Mouse (Mus musculus): ENCODE measurements at regions not wholly inside any gene's neighbourhood (a gene's known extent, or its start where the extent isn't known, plus 50 kb on each side); places are given as distances from the start of the nearest gene placed in this dataset.

DNA sequence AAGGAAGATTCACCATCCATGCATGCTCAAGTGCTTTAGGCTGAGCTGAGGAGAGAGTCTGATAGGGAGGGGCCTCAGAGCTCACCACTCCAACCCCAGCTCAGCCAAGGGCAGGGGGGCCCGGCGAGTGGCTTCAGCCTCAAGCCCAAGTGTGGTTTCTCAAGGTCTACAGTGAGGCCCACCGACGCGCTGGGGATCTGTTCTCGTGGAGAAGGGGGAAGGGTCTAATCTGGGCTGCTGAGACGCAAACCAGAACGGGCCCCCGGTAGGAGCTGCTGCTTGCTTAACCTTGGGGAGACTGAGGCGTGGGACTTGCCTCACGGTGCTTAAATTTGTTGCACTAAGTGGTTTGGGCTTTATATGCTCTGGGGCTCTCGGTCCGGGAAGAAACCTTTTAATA is 70.9 kb downstream of the Asb1 start:
- DNase-seq (ENCODE audit: extremely low spot score in 1 of 2, low spot score in 2 of 2), result no peak
- intact Hi-C loops (cut with DNase I), result no loop called here

DNA sequence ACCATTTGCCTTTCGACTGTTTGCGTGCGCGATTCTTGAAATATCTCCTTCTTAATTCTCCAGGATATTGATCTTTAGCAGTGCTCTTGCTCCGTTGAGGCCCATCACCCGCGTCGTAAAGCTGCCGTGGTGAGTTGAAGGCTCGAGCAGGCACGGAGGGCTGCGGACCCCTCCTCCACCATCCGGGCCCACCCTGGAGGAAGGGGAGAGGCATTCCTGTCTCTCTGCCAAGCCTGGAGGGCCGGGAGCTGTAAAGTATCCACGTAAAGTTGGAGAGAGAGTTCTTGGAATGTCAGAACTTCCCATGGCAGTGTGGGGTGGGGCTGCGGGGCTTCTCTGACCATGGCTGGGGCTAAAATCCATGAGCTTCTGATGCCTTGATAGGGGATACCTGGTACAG is 71.3 kb downstream of the Asb1 start:
- intact Hi-C loops (cut with DNase I), result no loop called here
- DNase-seq (ENCODE audit: extremely low spot score in 1 of 2, low spot score in 2 of 2), result no peak

DNA sequence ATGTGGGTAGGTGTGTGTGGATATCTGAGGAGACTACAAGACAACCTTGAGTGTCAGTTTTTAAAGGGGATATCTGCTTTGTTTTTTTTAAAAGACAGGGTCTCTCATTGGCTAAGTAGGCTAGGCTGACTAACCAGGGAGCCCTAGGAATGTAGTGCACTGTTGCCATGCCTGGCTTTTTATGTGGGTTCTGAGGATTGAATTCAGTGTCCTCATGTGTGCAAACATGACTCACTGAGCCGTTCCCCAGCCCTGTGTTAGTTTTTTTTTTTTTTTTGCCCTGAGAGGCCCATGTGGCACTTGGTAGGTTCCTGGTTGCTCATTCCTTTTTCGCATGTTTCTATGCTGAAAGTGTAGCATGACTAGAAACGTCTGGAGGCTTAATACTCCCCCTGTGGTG is 72.6 kb downstream of the Asb1 start:
- intact Hi-C loops (cut with DNase I), result no loop called here
- no peak for DNase-seq (ENCODE audit: extremely low spot score in 1 of 2, low spot score in 2 of 2)

DNA sequence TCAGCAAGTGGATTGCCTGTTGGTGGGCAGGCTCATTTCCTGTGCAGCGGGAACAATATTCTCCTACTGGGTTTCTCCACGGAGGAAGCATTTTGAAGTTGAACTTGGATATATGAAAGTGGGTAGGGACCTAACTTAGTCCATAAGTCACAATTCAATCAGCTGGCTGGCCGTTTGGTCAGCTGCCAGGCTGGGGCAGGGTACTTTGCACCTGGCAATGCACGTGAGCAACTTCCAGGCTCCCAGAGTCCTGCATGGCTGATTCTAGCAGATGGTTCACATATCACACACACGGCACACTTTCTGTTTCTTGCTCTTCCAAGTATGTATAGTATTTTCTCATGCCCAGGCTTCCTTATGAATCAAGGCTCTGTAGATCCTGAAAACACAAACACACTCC is 75.1 kb downstream of the Asb1 start:
- intact Hi-C loops (cut with DNase I), result no loop called here
- peak in 1 of 2 experiments; percentile 57 for DNase-seq (ENCODE audit: extremely low spot score in 1 of 2, low spot score in 2 of 2)

DNA sequence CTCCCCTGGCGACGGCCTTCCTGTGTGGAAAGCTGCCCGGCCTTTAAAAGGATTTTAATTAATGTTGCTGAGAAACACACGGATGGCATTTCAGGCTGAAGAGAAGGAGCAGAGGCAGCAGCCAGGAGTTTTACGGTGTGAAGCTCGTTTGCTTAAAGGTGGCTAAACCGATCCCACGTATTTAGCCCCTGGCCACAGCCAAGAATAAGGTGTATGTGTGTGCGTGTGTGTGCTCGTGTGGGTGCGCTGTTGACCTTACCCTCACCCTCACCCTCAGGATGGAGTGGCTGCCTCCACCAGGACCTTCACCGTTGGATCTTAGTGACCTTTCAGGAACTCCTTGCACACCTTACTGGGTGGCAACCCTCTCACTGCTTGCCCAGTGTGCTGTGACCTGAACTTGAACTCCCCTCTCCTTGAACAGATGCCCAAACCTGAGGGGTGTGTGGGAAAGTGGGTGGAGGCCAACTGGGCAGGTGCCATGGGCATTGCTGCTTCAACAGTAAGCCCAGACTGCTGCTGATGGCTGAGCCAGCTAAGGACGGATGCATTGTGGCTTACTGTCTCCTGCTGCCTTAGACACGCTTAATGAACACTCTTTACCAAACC is 78.3 kb downstream of the Asb1 start:
- intact Hi-C loops (cut with DNase I), result no loop called here
- DNase-seq (ENCODE audit: extremely low spot score in 1 of 2, low spot score in 2 of 2), result no peak

DNA sequence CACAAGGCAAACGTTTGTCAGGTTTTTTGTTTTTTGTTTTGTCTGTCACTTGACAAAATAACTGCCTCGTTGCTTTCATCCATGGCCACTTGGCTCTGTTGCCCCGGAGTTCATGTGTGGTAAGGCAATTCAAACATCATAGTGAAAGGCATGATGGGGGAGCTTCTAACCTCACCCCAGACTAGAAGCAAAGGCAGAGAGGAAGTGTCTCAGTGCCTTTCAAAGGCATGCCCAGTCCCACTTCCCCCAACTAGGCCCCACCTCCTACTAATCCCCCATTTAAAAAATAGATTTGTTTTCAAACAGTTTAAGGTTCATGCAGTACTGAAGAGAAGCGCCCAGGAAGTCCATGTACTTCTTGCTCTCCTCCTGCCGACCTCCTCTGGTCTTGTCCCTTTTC is 80.8 kb downstream of the Asb1 start:
- DNase-seq (ENCODE audit: extremely low spot score in 1 of 2, low spot score in 2 of 2), result no peak
- intact Hi-C loops (cut with DNase I), result no loop called here

DNA sequence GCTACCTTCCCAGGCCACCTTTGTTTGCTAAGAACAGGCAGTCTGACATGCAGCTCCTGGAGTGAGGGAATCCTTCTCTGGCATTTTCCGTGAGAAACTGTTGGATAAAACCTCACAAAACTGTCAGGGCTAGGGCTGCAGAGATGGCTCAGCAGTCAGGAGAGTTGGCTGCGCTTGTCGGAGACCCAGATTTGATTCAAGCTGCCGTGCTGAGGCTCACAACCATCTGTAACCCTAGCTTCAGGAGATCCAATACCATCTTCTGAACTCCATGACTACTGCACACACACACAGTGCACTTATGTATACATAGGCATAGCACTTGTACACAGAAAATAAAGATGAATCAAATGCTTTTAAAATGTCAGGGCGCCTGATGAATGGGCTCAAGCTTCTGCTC is 82.5 kb downstream of the Asb1 start:
- no peak for DNase-seq (ENCODE audit: extremely low spot score in 1 of 2, low spot score in 2 of 2)
- intact Hi-C loops (cut with DNase I), result no loop called here

DNA sequence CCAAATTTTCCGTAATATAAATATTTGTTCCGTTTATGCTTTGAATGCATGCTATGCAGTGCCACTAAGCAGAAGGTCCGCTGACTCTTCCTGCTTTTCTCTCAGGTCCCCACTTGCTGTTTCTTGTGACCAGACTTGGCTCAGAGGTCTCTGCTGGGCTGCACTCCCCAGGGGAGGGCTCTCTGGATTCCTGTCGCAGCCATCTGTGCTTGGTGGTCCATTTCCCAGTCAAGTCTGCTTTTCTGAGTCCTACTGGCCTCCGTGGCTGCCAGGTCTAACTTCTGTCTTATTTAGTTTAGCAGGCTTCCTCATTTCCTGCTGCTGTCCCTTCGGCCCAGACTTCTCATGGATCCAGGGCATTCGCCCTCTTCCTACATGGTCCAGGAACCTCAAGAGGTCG is 83.7 kb downstream of the Asb1 start:
- no peak for DNase-seq (ENCODE audit: extremely low spot score in 1 of 2, low spot score in 2 of 2)
- intact Hi-C loops (cut with DNase I), result no loop called here

DNA sequence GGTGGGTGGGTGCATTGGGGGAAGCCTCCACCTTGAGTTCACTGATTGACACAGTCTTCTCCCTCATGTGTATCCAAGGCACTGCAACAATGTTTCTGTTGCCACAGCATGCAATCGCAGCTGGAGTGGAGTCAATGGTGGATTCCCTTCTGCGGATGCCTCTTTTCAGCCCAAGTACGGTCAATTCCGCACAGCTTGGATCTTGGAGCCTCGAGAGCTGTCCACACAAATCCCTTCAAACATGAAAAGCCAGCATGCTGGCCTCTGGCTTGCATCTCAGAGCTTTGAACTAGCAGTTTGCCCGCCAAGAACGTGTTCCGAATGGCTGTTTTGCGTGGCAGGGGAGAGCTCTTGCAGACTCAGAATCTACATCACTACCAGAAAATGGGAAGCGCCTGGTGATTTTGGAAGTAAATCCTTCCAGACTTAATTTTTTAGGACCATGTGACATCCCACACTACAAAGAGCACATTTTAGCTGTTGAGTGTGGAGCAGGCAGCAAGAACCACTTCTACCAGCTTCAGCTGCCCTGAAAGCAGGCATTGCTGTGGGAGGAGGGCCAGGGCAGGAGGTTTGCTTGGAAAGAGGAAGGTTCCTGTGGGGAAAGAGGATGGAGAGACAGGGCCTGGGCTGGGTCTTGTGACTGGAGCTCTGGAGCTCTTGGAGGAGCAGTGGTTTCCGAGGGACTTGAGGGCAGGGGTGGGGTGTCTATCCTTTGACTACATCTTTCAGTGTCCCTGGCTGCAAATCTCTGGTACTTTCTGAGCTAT is 84.4 kb downstream of the Asb1 start:
- intact Hi-C loops (cut with DNase I), result no loop called here
- DNase-seq (ENCODE audit: extremely low spot score in 1 of 2, low spot score in 2 of 2), result no peak

DNA sequence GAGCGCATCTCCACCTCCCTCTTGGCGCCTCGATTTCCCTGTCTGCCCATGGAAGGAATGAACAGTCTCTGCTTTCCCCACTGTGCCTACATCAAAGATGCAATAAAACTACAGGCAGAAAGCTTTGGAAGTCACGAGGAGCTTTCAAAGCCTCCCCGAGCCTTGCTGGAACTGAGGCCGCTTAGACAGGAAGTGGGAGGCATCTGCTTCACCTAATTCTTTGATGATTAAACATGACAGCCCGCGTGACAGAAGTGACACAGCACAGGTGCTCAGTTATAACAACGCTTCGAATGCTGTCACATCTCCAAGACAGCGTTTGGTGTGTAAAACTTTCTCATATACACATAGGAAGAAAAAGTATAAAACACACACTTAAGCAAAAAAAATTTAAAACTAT is 85.7 kb downstream of the Asb1 start:
- intact Hi-C loops (cut with DNase I), result no loop called here
- DNase-seq (ENCODE audit: extremely low spot score in 1 of 2, low spot score in 2 of 2), result no peak

DNA sequence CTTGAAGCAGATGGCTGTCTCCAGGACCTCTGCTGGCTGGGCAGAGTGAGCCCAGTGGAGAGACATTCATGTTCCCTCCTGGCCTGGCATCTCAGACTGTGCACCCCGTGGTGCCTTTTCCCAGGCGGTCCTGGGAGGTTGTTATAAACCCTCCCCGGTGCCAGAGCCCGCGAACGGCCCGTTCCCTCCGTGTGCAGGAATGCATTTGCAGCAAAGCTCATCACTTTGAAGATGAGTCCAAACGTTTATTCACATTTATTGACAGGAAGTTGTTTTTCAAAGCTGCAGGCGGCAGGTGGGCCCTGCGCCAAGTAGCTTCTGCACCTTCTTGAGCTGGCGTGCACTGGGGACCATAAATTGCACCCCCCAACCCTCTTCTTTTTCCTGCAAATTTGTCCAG is 89.9 kb downstream of the Asb1 start:
- DNase-seq (ENCODE audit: extremely low spot score in 1 of 2, low spot score in 2 of 2), result no peak
- intact Hi-C loops (cut with DNase I), result no loop called here

DNA sequence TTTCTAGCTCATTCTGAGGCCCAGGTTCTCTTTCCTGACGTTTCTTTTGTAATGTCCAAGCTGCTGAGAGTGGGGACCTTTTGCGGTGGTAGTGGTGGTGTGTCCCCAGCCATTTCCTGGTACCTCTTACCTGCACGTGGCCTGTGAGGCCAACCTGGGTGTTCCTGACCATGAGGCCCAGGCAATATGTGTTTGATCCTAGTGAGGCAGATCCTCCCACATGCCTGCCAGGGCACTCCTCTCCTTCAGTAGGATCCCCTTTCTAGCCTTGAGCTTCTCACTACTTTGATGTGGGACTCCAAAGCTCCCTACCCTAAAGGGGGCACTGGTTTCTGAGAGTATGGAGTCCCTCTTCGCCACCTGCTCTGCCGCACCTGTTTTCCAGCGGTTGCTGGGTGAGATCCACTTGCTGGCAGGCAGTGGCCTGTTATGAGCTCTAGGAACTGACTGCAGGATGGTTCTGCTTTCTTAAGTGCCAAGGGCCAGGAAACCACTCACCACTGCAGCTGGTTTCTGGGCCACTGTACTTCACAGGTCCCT is 90.6 kb downstream of the Asb1 start:
- intact Hi-C loops (cut with DNase I), result no loop called here
- DNase-seq (ENCODE audit: extremely low spot score in 1 of 2, low spot score in 2 of 2), result no peak

DNA sequence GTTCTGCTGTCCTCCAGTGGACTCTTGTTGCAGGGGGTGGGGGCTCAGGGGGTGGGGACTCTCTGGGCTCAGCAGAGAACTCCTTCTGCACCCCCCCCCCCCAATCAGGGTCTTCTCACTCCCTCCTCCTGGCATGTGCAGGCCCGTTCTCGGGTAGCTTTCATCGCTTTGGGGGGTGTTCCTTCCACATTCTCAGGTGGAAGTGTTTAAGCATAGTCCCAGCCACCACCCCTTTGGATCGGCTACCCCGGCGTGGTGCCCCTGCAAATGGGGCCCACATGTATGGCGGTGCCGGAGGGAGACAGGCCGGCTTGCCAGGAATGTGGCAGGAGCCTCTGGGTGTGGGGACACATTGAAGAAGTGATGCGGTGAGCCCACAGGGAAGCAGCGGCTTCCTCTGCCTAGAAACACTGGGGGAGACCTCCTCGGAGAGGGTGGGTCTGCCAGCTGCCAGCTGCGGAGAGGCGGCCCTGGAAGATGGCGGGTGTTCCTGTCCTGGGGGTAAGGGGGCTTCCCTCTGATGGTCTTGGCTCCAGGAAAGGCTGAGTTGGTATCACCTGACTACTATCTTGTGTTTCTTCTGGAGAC is 92.7 kb downstream of the Asb1 start:
- intact Hi-C loops (cut with DNase I), result no loop called here
- DNase-seq (ENCODE audit: extremely low spot score in 1 of 2, low spot score in 2 of 2), result no peak

DNA sequence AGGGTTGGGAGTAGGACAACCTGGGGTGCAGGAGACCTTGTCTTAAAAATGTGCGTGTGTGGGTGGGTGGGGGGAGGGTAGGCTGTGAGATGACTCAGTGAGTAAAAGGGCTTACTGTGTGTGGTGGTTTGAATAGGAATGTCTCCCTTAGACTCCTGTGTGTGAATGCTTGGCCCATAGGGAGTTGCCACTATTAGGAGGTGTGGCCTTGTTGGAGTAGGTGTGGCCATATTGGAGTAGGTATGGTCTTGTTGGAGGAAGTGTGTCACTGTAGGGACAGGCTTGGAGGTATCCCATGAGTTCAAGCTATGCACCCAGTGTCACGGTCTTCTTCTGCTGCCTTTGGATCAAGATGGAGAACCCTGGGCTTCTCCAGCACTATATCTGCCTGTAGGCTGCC is 96.2 kb downstream of the Asb1 start:
- DNase-seq (ENCODE audit: extremely low spot score in 1 of 2, low spot score in 2 of 2), result no peak
- intact Hi-C loops (cut with DNase I), result no loop called here

DNA sequence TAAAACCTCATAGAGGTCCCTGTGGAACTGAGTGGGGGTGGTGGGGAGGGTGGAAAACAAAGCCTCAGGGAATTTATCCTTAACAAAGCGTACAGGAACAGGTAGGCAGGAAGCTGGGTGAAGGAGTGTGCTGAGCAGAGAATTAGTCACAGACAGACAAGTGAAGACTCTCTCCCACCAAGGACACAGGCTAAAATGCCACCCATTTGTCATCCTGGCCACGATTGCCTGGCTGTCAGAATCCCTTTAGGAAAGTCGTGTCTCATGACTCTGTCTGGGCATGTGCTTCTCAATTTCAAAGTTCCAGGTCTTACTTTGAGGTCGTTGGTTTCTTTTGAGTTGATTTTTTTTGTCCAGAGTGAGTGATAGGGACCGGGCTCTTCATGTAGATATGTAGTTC is 100.2 kb downstream of the Asb1 start:
- intact Hi-C loops (cut with DNase I), result no loop called here
- no peak for DNase-seq (ENCODE audit: extremely low spot score in 1 of 2, low spot score in 2 of 2)

DNA sequence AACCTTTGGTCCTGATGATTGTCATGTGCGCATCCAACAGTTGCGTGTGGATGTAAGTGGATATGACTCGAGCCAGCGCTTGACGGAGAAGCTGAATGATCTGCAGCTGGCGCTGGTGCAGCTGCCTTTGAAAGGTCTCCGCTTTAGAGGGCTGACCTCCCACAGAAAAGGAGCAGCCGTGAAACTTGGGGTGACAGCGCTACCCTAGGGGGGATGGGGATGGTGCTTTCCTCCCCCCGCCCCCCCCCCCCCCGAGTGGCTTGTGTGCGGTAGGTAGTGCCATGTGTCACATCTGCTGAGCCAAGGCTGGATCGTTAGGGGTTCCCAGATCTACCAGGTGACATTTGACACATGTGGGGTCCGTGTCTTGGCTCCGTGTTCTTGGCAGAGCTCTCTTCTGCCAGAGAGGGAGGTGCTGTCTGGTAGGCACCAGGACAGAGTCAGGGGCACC is 118.7 kb downstream of the Asb1 start:
- DNase-seq (ENCODE audit: extremely low spot score in 1 of 2, low spot score in 2 of 2), result no peak
- intact Hi-C loops (cut with DNase I), result no loop called here

DNA sequence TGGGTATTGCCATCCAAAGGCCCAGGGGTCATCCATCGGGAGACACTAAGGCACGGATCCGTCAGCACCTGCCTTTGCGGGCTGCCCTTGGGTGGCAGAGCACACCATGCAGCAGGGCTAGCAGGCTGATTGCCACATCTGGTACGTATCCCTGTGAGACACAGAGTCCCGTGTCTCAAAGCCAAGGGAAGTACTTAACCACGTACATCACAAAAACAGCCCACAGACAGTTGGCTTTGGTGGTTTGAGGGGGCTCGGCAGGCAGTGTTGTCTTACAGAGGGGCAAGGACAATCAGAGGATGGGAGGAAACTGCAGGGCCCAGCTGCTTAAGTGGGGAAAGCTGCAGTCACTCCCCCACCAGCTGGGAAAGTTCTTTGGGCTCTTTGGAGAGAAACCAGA is 119.1 kb downstream of the Asb1 start:
- intact Hi-C loops (cut with DNase I), result no loop called here

DNA sequence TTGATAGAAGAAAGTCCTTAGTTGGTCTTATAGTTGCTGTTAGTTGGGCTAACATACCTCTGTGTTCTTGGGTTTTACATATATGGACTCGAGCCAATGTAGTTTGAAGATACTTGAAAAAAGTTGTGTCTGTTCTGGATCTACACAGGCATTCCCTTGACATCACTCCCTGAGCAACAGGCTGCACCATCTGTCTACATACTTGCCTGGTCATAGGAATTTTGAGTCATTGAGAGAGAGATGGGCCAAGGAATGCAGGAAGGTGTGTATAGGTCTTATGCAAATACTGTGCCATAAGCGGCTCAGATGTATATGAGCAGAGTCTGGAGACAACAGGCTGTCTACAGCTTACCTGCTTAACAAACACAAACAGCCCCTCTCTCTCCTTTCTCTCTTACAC is 122.9 kb downstream of the Asb1 start:
- DNase-seq (ENCODE audit: extremely low spot score in 1 of 2, low spot score in 2 of 2), result no peak
- intact Hi-C loops (cut with DNase I), result no loop called here

More for the DNA sequence above, 119.1 kb downstream of the Asb1 start:
- DNase-seq (ENCODE audit: extremely low spot score in 1 of 2, low spot score in 2 of 2), result no peak

DNA sequence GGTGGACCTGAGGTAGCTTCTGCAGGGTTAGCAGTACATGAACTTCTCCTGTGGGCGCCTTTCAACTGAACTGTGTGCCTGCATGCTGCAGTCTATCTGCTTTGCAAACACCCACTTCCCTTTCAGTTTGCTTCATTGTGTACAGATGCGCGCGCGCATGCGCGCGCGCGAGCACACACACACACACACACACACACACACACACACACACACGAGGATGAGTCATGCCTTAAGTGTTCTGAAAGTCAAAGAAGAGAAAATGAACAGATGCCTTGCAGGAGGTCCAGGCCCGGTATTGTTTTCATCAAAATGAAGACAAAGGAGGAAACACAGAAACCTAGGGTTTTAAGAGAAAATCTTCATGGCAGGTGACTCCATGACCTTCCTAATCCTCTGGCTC is 124.3 kb downstream of the Asb1 start:
- intact Hi-C loops (cut with DNase I), result no loop called here
- no peak for DNase-seq (ENCODE audit: extremely low spot score in 1 of 2, low spot score in 2 of 2)

DNA sequence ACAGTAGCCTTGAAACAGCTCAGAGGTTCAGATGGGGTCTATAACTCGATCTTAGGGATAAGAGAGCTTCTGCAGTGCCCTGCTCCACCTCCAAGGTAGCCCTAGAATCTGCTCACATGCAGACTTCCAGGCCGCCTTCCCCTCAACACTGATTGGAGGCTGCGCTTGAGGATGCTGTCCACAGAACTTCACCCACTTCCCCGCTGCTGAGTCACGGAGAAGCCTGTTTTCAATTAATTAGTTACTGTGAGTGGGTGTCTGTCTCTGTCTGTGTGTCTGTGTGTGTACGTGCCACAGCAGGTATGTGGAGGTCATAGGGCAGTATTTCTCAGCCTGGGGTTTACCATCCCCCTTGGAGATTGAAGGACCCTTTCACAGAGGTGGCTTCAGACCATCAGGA is 128.2 kb downstream of the Asb1 start:
- intact Hi-C loops (cut with DNase I), result no loop called here
- no peak for DNase-seq (ENCODE audit: extremely low spot score in 1 of 2, low spot score in 2 of 2)

Measured in left cerebral cortex, postnatal 10 days (tissue).